Mouse (Mus musculus) embryonic fibroblast, embryonic 13.5 days (primary cell): ENCODE measurements at regions not wholly inside any gene's neighbourhood (a gene's known extent, or its start where the extent isn't known, plus 50 kb on each side); places are given as distances from the start of the nearest gene placed in this dataset.

Experiments used
- CTCF ChIP-seq: IDR thresholded peaks from 2 replicates; pipeline ENCODE4 v1.5.1; 2011; ENCODE audit warnings: mild to moderate bottlenecking, control low read depth, low read length, moderate library complexity, borderline replicate concordance; ENCODE audit not compliant: insufficient read depth
- POLR2A ChIP-seq: IDR thresholded peaks from 2 replicates; pipeline ENCODE4 v1.6.1; 2011; ENCODE audit warnings: low read depth, mild to moderate bottlenecking, control low read depth, low read length, moderate library complexity

- TF ChIP-seq POLR2A (no peak), CTCF (no peak)
Measured at GRCm38 (mm10) chr15:50360033-50360988, 3524.4 kb upstream of the Gm7489 start.
